ENCODE assay signal across 8 mouse cellular contexts in genomic region chr9:56634406-56635120, GRCm38 (mm10).
DNase-seq lines count a peak whose midpoint lies in the region; ATAC-seq and TF ChIP-seq lines count a peak whose summit lies in the region.

No protein-coding gene starts in this region.

- peak overlapping the region; percentile 78 for H3K4me2 ChIP-seq in kidney, embryonic 14.5 days (replicated peaks; ENCODE audit: low read depth, low read length)
- peak overlapping the region; percentile 96 for H3K4me2 ChIP-seq in embryonic facial prominence, embryonic 13.5 days
- peak overlapping the region; percentile 89 for H3K4me2 ChIP-seq in hindbrain, embryonic 16.5 days (ENCODE audit: low read length)
- peak overlapping the region; percentile 71 for H3K4me2 ChIP-seq in midbrain, postnatal 0 days (ENCODE audit: low read depth, low read length, poor library complexity, severe bottlenecking)

- DNase-seq in kidney, adult 11 months = no peak
- peak; percentile 44 for DNase-seq in midbrain, postnatal 0 days (ENCODE audit: low spot score)
- no peak for DNase-seq in urinary bladder, postnatal 36 days (ENCODE audit: low spot score in 2 of 2)
- no peak for DNase-seq in layer of hippocampus, postnatal 36 days
- no peak for DNase-seq in adipocyte (ENCODE audit: low spot score)

- ATAC-seq in kidney, embryonic 14.5 days (ENCODE audit: low FRiP score, low TSS enrichment) = no peak
- no peak for ATAC-seq in embryonic facial prominence, embryonic 13.5 days (ENCODE audit: insufficient number of reproducible peaks, insufficient read depth, low FRiP score, low TSS enrichment, low read depth)
- no peak for ATAC-seq in hindbrain, embryonic 16.5 days
- ATAC-seq in midbrain, postnatal 0 days (ENCODE audit: low FRiP score) = no peak

- peak overlapping the region; percentile 66 for H3K9ac ChIP-seq in kidney, embryonic 14.5 days (ENCODE audit: low read depth, low read length)
- peak overlapping the region; percentile 79 for H3K9ac ChIP-seq in embryonic facial prominence, embryonic 13.5 days
- peak overlapping the region; percentile 99 for H3K9ac ChIP-seq in hindbrain, embryonic 16.5 days (ENCODE audit: low read depth, low read length)
- H3K9ac ChIP-seq in midbrain, postnatal 0 days (replicated peaks; ENCODE audit: low read length, poor library complexity, severe bottlenecking) = peak overlapping the region; percentile 93

- no peaks in the 10 kb centered on the region for H3K36me3 ChIP-seq in kidney, embryonic 14.5 days (ENCODE audit: control insufficient read depth, insufficient read depth, low read length)
- H3K36me3 ChIP-seq in embryonic facial prominence, embryonic 13.5 days = no peaks in the 10 kb centered on the region
- H3K36me3 ChIP-seq in hindbrain, embryonic 16.5 days (ENCODE audit: control insufficient read depth, insufficient read depth, low read length) = no peaks in the 10 kb centered on the region
- H3K36me3 ChIP-seq in midbrain, postnatal 0 days (ENCODE audit: insufficient read depth, low read length) = no peaks in the 10 kb centered on the region; the same call in 1 of the 2 replicates

- H3K27me3 ChIP-seq in kidney, embryonic 14.5 days (ENCODE audit: control insufficient read depth, insufficient read depth, low read length) = peaks cover 44% of the 10 kb centered on the region
- H3K27me3 ChIP-seq in embryonic facial prominence, embryonic 13.5 days = peaks cover 62% of the 10 kb centered on the region
- peaks cover 5% of the 10 kb centered on the region; the same call in 1 of the 2 replicates for H3K27me3 ChIP-seq in hindbrain, embryonic 16.5 days (replicated peaks; ENCODE audit: control insufficient read depth, insufficient read depth, low read length)
- no peaks in the 10 kb centered on the region for H3K27me3 ChIP-seq in midbrain, postnatal 0 days (ENCODE audit: insufficient read depth, low read length)

- H3K4me1 ChIP-seq in kidney, embryonic 14.5 days (ENCODE audit: control insufficient read depth, insufficient read depth, low read length) = peaks cover 23% of the 10 kb centered on the region
- peaks cover 44% of the 10 kb centered on the region for H3K4me1 ChIP-seq in embryonic facial prominence, embryonic 13.5 days
- peaks cover 39% of the 10 kb centered on the region for H3K4me1 ChIP-seq in hindbrain, embryonic 16.5 days (ENCODE audit: control insufficient read depth, insufficient read depth, low read depth, low read length)
- peaks cover 13% of the 10 kb centered on the region; the same call in 1 of the 2 replicates for H3K4me1 ChIP-seq in midbrain, postnatal 0 days (ENCODE audit: insufficient read depth, low read length)

- TF ChIP-seq CTCF in midbrain, postnatal 0 days (IDR thresholded peaks at IDR 0.05) = no peak

- H3K27ac ChIP-seq in kidney, embryonic 14.5 days (ENCODE audit: low read depth, low read length) = no peak overlapping the region
- H3K27ac ChIP-seq in embryonic facial prominence, embryonic 13.5 days = no peak overlapping the region
- peak overlapping the region; percentile 97 for H3K27ac ChIP-seq in hindbrain, embryonic 16.5 days (ENCODE audit: low read depth, low read length)
- H3K27ac ChIP-seq in midbrain, postnatal 0 days (ENCODE audit: low read depth, low read length) = peak overlapping the region; percentile 97

- no peaks in the 10 kb centered on the region for H3K9me3 ChIP-seq in kidney, embryonic 14.5 days (ENCODE audit: control insufficient read depth, low read length)
- H3K9me3 ChIP-seq in embryonic facial prominence, embryonic 13.5 days = no peaks in the 10 kb centered on the region
- H3K9me3 ChIP-seq in hindbrain, embryonic 16.5 days (ENCODE audit: control insufficient read depth, low read length) = no peaks in the 10 kb centered on the region
- no peaks in the 10 kb centered on the region for H3K9me3 ChIP-seq in midbrain, postnatal 0 days (ENCODE audit: low read length)

- peak overlapping the region; percentile 62 for H3K4me3 ChIP-seq in kidney, embryonic 14.5 days (ENCODE audit: low read length)
- peak overlapping the region; percentile 71 for H3K4me3 ChIP-seq in embryonic facial prominence, embryonic 13.5 days
- peak overlapping the region; percentile 89 for H3K4me3 ChIP-seq in hindbrain, embryonic 16.5 days (ENCODE audit: low read length)
- H3K4me3 ChIP-seq in midbrain, postnatal 0 days (ENCODE audit: low read depth, low read length) = peak overlapping the region; percentile 95

- WGBS in kidney, embryonic 14.5 days = under 1% methylated on average over 25 of the region's 25 CpGs
- 2% methylated on average over 25 of the region's 25 CpGs for WGBS in embryonic facial prominence, embryonic 13.5 days
- WGBS in hindbrain, embryonic 16.5 days = 3% methylated on average over 22 of the region's 25 CpGs
- WGBS in midbrain, postnatal 0 days = under 1% methylated on average over 22 of the region's 25 CpGs

Comparison
In these comparisons a context has a peak if more than half of its experiments do, and no peak if none do; other contexts are left out.
1. H3K27ac ChIP-seq: peak in hindbrain, embryonic 16.5 days (single experiment) and midbrain, postnatal 0 days (single experiment); none in kidney, embryonic 14.5 days (single experiment) and embryonic facial prominence, embryonic 13.5 days (single experiment).
2. Peak in every context shown above with its lines, with median percentiles within 50 percentile points of each other: H3K4me2 ChIP-seq, H3K4me3 ChIP-seq and H3K9ac ChIP-seq.